Mouse (Mus musculus) erythroid progenitor cell, adult 5-6 weeks (primary cell): Measurements from ENCODE around the gene Npdc1. TPM values are rescaled to one million over a fixed set of nuclear protein-coding genes. Genes with fewer than 3 reads are reported as not detected.

Experiments
- total RNA-seq, 2 experiments: library from RNA; stranded (forward) in 1 of 2; stranded (reverse) in 1 of 2; fragments of 150-400 nt in 1 of 2; fragments of 186-747, 209-891 nt in 1 of 2; gene quantifications; 2 replicates each; pipeline versions ENCODE4 v1.2.3 to v1.2.4; 2015 to 2017; ENCODE audit warnings: low replicate concordance in 2 of 2

Npdc1 gene
- total RNA-seq, 2 experiments from 2014 or later, result not detected

Other genes with a start within 250 kb of the Npdc1 start
Only the 30 nearest of the 40 such genes appear.
- 940 and 950 TPM in 2 replicates for gene Tubb4b, start 174.6 kb upstream of the Npdc1 start, total RNA-seq (2015; ENCODE audit: low replicate concordance)
- 826 and 920 TPM in 2 replicates for gene Tubb4b, start 174.6 kb upstream of the Npdc1 start, total RNA-seq (2017; ENCODE audit: low replicate concordance)
- not detected in 2 replicates for gene Slc34a3, start 165.0 kb upstream of the Npdc1 start, total RNA-seq (2015; ENCODE audit: low replicate concordance)
- not detected in 2 replicates for gene Slc34a3, start 165.0 kb upstream of the Npdc1 start, total RNA-seq (2017; ENCODE audit: low replicate concordance)
- not detected in 2 replicates for gene Rnf224, start 162.6 kb upstream of the Npdc1 start, total RNA-seq (2015; ENCODE audit: low replicate concordance)
- gene Rnf224, start 162.6 kb upstream of the Npdc1 start, total RNA-seq (2017; ENCODE audit: low replicate concordance), result not detected in 2 replicates
- gene Rnf208, start 157.1 kb upstream of the Npdc1 start, total RNA-seq (2015; ENCODE audit: low replicate concordance), result not detected in 2 replicates
- not detected in 2 replicates for gene Rnf208, start 157.1 kb upstream of the Npdc1 start, total RNA-seq (2017; ENCODE audit: low replicate concordance)
- gene Cysrt1, start 156.9 kb upstream of the Npdc1 start, total RNA-seq (2015; ENCODE audit: low replicate concordance), result not detected in 2 replicates
- gene Cysrt1, start 156.9 kb upstream of the Npdc1 start, total RNA-seq (2017; ENCODE audit: low replicate concordance), result not detected in 2 replicates
- 4.0 and 4.6 TPM in 2 replicates for gene AL732309.1, start 152.5 kb upstream of the Npdc1 start, total RNA-seq (2015; ENCODE audit: low replicate concordance)
- not detected in 2 replicates for gene AL732309.1, start 152.5 kb upstream of the Npdc1 start, total RNA-seq (2017; ENCODE audit: low replicate concordance)
- gene Tmem203, start 143.9 kb upstream of the Npdc1 start, total RNA-seq (2015; ENCODE audit: low replicate concordance), result 11.9 and 18.9 TPM in 2 replicates
- gene Tmem203, start 143.9 kb upstream of the Npdc1 start, total RNA-seq (2017; ENCODE audit: low replicate concordance), result 1.8 and 8.5 TPM in 2 replicates
- gene Tprn, start 136.7 kb upstream of the Npdc1 start, total RNA-seq (2015; ENCODE audit: low replicate concordance), result 1.1 TPM in 1 of 2 replicates, not detected in the other
- gene Tprn, start 136.7 kb upstream of the Npdc1 start, total RNA-seq (2017; ENCODE audit: low replicate concordance), result 1.0 and 2.2 TPM in 2 replicates
- gene Ssna1, start 126.9 kb upstream of the Npdc1 start, total RNA-seq (2015; ENCODE audit: low replicate concordance), result 114 and 128 TPM in 2 replicates
- 46.2 and 81.0 TPM in 2 replicates for gene Ssna1, start 126.9 kb upstream of the Npdc1 start, total RNA-seq (2017; ENCODE audit: low replicate concordance)
- gene Anapc2, start 126.9 kb upstream of the Npdc1 start, total RNA-seq (2015; ENCODE audit: low replicate concordance), result 34.6 and 55.8 TPM in 2 replicates
- gene Anapc2, start 126.9 kb upstream of the Npdc1 start, total RNA-seq (2017; ENCODE audit: low replicate concordance), result 29.7 and 40.0 TPM in 2 replicates
- not detected in 2 replicates for gene Tmem210, start 111.2 kb upstream of the Npdc1 start, total RNA-seq (2015; ENCODE audit: low replicate concordance)
- not detected in 2 replicates for gene Tmem210, start 111.2 kb upstream of the Npdc1 start, total RNA-seq (2017; ENCODE audit: low replicate concordance)
- gene Lrrc26, start 109.4 kb upstream of the Npdc1 start, total RNA-seq (2015; ENCODE audit: low replicate concordance), result not detected in 2 replicates
- not detected in 2 replicates for gene Lrrc26, start 109.4 kb upstream of the Npdc1 start, total RNA-seq (2017; ENCODE audit: low replicate concordance)
- gene Grin1, start 80.2 kb upstream of the Npdc1 start, total RNA-seq (2015; ENCODE audit: low replicate concordance), result not detected in 2 replicates
- gene Grin1, start 80.2 kb upstream of the Npdc1 start, total RNA-seq (2017; ENCODE audit: low replicate concordance), result not detected in 2 replicates
- 20.9 and 40.2 TPM in 2 replicates for gene Man1b1, start 67.0 kb upstream of the Npdc1 start, total RNA-seq (2015; ENCODE audit: low replicate concordance)
- 34.1 and 51.6 TPM in 2 replicates for gene Man1b1, start 67.0 kb upstream of the Npdc1 start, total RNA-seq (2017; ENCODE audit: low replicate concordance)
- 4.7 TPM in 1 of 2 replicates, not detected in the other for gene Dpp7, start 43.0 kb upstream of the Npdc1 start, total RNA-seq (2015; ENCODE audit: low replicate concordance)
- 0.68 and 6.2 TPM in 2 replicates for gene Dpp7, start 43.0 kb upstream of the Npdc1 start, total RNA-seq (2017; ENCODE audit: low replicate concordance)
- gene Uap1l1, start 33.7 kb upstream of the Npdc1 start, total RNA-seq (2015; ENCODE audit: low replicate concordance), result 8.8 and 13.3 TPM in 2 replicates
- gene Uap1l1, start 33.7 kb upstream of the Npdc1 start, total RNA-seq (2017; ENCODE audit: low replicate concordance), result 0.30 and 2.7 TPM in 2 replicates
- gene Sapcd2, start 27.0 kb upstream of the Npdc1 start, total RNA-seq (2015; ENCODE audit: low replicate concordance), result 5.9 and 10.1 TPM in 2 replicates
- gene Sapcd2, start 27.0 kb upstream of the Npdc1 start, total RNA-seq (2017; ENCODE audit: low replicate concordance), result 7.8 and 9.6 TPM in 2 replicates
- gene Entpd2, start 3.5 kb upstream of the Npdc1 start, total RNA-seq (2015; ENCODE audit: low replicate concordance), result not detected in 2 replicates
- not detected in 2 replicates for gene Entpd2, start 3.5 kb upstream of the Npdc1 start, total RNA-seq (2017; ENCODE audit: low replicate concordance)
- 4.3 TPM in 1 of 2 replicates, not detected in the other for gene Fut7, start 23.9 kb downstream of the Npdc1 start, total RNA-seq (2015; ENCODE audit: low replicate concordance)
- gene Fut7, start 23.9 kb downstream of the Npdc1 start, total RNA-seq (2017; ENCODE audit: low replicate concordance), result 0.77 TPM in 1 of 2 replicates, not detected in the other
- gene Abca2, start 29.4 kb downstream of the Npdc1 start, total RNA-seq (2015; ENCODE audit: low replicate concordance), result 5.0 and 5.8 TPM in 2 replicates
- gene Abca2, start 29.4 kb downstream of the Npdc1 start, total RNA-seq (2017; ENCODE audit: low replicate concordance), result 1.3 and 2.4 TPM in 2 replicates
- gene Clic3, start 57.5 kb downstream of the Npdc1 start, total RNA-seq (2015; ENCODE audit: low replicate concordance), result not detected in 2 replicates
- gene Clic3, start 57.5 kb downstream of the Npdc1 start, total RNA-seq (2017; ENCODE audit: low replicate concordance), result not detected in 2 replicates
- 17.6 and 24.5 TPM in 2 replicates for gene Paxx, start 61.7 kb downstream of the Npdc1 start, total RNA-seq (2015; ENCODE audit: low replicate concordance)
- gene Paxx, start 61.7 kb downstream of the Npdc1 start, total RNA-seq (2017; ENCODE audit: low replicate concordance), result 5.3 TPM in 1 of 2 replicates, not detected in the other
- not detected in 2 replicates for gene Ptgds, start 70.7 kb downstream of the Npdc1 start, total RNA-seq (2015; ENCODE audit: low replicate concordance)
- gene Ptgds, start 70.7 kb downstream of the Npdc1 start, total RNA-seq (2017; ENCODE audit: low replicate concordance), result not detected in 2 replicates
- gene Lcn12, start 94.6 kb downstream of the Npdc1 start, total RNA-seq (2015; ENCODE audit: low replicate concordance), result not detected in 2 replicates
- not detected in 2 replicates for gene Lcn12, start 94.6 kb downstream of the Npdc1 start, total RNA-seq (2017; ENCODE audit: low replicate concordance)
- gene Fbxw5, start 101.4 kb downstream of the Npdc1 start, total RNA-seq (2015; ENCODE audit: low replicate concordance), result 10.1 and 13.0 TPM in 2 replicates
- 3.6 and 20.9 TPM in 2 replicates for gene Fbxw5, start 101.4 kb downstream of the Npdc1 start, total RNA-seq (2017; ENCODE audit: low replicate concordance)
- not detected in 2 replicates for gene C8g, start 102.4 kb downstream of the Npdc1 start, total RNA-seq (2015; ENCODE audit: low replicate concordance)
- gene C8g, start 102.4 kb downstream of the Npdc1 start, total RNA-seq (2017; ENCODE audit: low replicate concordance), result 0.64 TPM in 1 of 2 replicates, not detected in the other
- 6.8 and 10.5 TPM in 2 replicates for gene Traf2, start 147.6 kb downstream of the Npdc1 start, total RNA-seq (2015; ENCODE audit: low replicate concordance)
- 5.0 and 17.6 TPM in 2 replicates for gene Traf2, start 147.6 kb downstream of the Npdc1 start, total RNA-seq (2017; ENCODE audit: low replicate concordance)
- 70.3 and 72.1 TPM in 2 replicates for gene Edf1, start 158.5 kb downstream of the Npdc1 start, total RNA-seq (2015; ENCODE audit: low replicate concordance)
- 58.1 and 65.0 TPM in 2 replicates for gene Edf1, start 158.5 kb downstream of the Npdc1 start, total RNA-seq (2017; ENCODE audit: low replicate concordance)
- 0.72 TPM in 1 of 2 replicates, not detected in the other for gene Mamdc4, start 175.5 kb downstream of the Npdc1 start, total RNA-seq (2015; ENCODE audit: low replicate concordance)
- gene Mamdc4, start 175.5 kb downstream of the Npdc1 start, total RNA-seq (2017; ENCODE audit: low replicate concordance), result 2.6 TPM in 1 of 2 replicates, not detected in the other
- 3.6 TPM in 1 of 2 replicates, not detected in the other for gene Phpt1, start 175.9 kb downstream of the Npdc1 start, total RNA-seq (2015; ENCODE audit: low replicate concordance)
- gene Phpt1, start 175.9 kb downstream of the Npdc1 start, total RNA-seq (2017; ENCODE audit: low replicate concordance), result 1.1 TPM in 1 of 2 replicates, not detected in the other